Mouse (Mus musculus): ENCODE results near the gene Fkbp2. TPM values are rescaled to one million over a fixed set of nuclear protein-coding genes. Genes with fewer than 3 reads are reported as not detected.

Gene Fkbp2
- polyA plus RNA-seq, 1 experiment from 2014 or later: 131 TPM

DNA sequence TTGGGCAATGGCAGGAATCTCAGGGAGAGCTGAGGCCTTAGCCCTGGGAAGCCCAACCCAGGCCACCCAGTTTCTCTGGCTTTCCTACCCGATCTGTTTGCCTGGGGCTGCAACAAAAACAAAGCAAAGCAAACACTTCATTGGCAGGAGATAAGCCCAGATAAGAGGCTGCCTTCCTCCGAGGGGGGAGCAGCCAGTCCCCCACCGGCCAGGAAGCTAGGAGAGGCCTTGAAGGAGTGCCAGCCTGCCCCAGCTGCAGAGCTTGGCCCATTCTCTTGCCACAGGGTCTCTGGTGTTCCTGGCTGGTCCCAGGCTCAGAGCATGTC, 27.6 kb downstream of the Fkbp2 start:
- Histone ChIP-seq H3K27me3 (ENCODE audit: insufficient read depth, poor library complexity, severe bottlenecking) (no peaks in the 10 kb centered on the region), H3K36me3 (peaks cover 51% of the 10 kb centered on the region), H3K27ac (peak overlapping the region; percentile 90), H3K4me1 (peaks cover 54% of the 10 kb centered on the region), H3K9me3 (no peaks in the 10 kb centered on the region), H3K4me3 (peak overlapping the region; percentile 73)
- 2% methylated on average over 3 of the region's 3 CpGs for WGBS
- DNase-seq (ENCODE audit: low spot score): no peak

DNA sequence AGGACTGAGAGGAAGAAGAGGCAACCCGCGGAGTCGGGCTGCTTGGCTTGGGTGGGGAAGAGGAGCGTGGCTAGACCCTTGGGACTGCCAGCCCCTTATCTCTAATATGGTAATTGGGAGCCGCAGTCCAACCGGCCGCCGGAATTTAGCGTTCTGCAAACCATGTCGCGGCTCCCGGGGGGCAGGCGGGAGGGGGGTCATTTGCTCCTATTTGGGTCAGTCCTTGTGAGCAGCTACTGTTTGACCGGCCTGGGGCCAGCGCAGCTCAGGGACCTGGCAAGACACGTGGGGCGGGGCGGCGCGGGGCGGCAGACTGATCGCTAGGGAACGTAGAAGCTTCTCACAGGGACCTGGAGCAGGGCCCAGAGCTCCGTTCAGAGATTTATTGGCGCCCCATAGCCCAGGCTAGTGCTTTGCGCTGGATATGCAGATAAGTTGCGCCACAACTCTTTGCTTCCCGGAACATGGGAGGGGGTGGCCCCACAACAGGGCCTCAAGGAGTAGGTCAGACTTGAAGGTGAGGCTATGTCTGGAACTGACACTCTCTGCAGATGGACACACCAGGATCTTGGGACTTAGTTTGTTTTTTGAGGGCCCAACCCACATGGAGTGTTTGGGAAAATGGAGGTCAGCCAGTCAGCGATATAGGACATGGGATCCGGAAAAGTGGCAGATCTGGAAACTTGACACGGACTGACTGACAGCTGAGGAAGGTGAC, 28.1 kb downstream of the Fkbp2 start:
- Histone ChIP-seq H3K9me3 (no peaks in the 10 kb centered on the region), H3K4me3 (peak overlapping the region; percentile 73), H3K36me3 (peaks cover 46% of the 10 kb centered on the region), H3K27ac (peak overlapping the region; percentile 90), H3K27me3 (ENCODE audit: insufficient read depth, poor library complexity, severe bottlenecking) (no peaks in the 10 kb centered on the region), H3K4me1 (peaks cover 54% of the 10 kb centered on the region)
- under 1% methylated on average over 31 of the region's 31 CpGs for WGBS
- peak; percentile 86 for DNase-seq (ENCODE audit: low spot score)

DNA sequence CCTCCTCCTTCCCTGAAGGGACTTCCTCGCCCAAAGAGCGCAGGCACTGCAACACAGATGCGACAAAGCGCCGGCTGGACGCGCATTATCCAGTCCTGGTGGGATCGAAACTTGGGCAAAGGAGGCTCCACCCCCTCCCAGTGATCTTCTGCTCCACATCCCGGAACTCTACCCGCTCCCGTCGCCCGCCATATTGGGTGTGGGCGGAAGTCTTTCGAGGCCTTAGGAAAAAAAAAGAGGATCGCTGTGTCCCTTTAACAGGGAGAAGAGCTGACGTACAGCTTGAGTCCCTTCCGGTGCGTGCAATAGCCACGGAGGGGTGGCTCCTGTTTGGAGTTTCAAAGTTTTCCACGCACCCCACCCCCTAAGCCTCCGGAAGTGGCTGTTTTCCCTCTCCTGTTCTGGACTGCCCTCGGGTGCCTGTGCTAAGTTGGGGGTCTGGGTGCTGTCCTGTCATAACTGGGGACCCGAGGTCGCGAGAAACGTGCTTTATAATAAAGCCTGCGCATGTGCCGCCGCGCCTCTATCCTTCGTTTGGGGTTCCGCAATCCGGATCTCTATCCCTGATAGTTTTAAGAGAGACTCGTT, 28.8 kb downstream of the Fkbp2 start:
- DNase-seq (ENCODE audit: low spot score): peak; percentile 96
- H3K36me3 ChIP-seq: peaks cover 42% of the 10 kb centered on the region
- peaks cover 54% of the 10 kb centered on the region for H3K4me1 ChIP-seq
- WGBS: under 1% methylated on average over 35 of the region's 35 CpGs
- peak overlapping the region; percentile 90 for H3K27ac ChIP-seq
- no peaks in the 10 kb centered on the region for H3K9me3 ChIP-seq
- H3K4me3 ChIP-seq: peak overlapping the region; percentile 73
- H3K27me3 ChIP-seq (ENCODE audit: insufficient read depth, poor library complexity, severe bottlenecking): no peaks in the 10 kb centered on the region

DNA sequence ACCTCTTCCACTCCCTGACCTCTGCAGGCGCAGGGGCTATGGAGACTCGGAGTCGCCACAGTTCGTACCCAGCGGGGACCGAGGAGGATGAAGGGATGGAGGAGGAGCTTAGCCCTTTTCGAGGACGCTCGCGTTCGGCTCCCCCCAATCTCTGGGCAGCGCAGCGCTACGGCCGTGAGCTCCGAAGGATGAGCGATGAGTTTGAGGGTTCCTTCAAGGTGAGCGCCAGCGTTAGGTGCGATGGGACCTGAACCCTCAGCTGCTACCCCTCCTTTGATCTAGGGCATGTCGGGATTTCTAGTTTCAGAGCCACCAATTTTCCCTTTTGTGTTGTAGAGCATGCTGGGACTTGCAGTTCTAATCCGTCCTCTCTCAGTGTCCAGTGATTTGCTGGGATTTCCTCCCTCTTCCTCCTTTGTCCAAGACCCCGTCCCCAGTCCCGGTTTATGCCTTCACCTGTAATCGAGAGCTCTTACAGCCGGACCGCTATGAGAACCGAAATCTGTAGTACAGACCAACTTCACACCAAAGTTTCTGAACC, 29.6 kb downstream of the Fkbp2 start:
- WGBS: under 1% methylated on average over 28 of the region's 28 CpGs
- peak; percentile 87 for DNase-seq (ENCODE audit: low spot score)
- H3K4me3 ChIP-seq: peak overlapping the region; percentile 73

DNA sequence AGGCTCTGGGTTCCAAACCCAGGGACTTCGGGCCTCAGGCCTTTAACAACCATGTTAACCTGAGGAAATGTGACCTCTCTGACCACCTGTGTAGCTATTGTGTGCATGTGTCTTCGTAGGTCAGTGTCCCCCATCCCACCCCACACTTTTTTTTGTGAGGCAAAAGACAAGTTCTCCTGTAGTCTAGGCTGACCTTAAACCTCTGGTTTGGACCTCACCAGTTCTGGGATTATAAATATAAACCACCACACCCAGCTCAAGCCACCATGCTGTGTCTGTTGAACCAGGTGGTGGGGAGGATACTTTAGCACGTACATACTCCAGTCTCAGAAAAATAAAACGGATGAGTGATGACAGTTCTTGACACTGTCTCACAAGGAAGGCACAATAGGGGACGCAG, 30.4 kb downstream of the Fkbp2 start:
- peak overlapping the region; percentile 90 for H3K27ac ChIP-seq
- 57% methylated on average over 5 of the region's 5 CpGs for WGBS

More for the DNA sequence above, 29.6 kb downstream of the Fkbp2 start:
- Histone ChIP-seq H3K36me3 (peaks cover 39% of the 10 kb centered on the region), H3K27ac (peak overlapping the region; percentile 90), H3K27me3 (ENCODE audit: insufficient read depth, poor library complexity, severe bottlenecking) (no peaks in the 10 kb centered on the region), H3K4me1 (peaks cover 50% of the 10 kb centered on the region), H3K9me3 (no peaks in the 10 kb centered on the region)

DNA sequence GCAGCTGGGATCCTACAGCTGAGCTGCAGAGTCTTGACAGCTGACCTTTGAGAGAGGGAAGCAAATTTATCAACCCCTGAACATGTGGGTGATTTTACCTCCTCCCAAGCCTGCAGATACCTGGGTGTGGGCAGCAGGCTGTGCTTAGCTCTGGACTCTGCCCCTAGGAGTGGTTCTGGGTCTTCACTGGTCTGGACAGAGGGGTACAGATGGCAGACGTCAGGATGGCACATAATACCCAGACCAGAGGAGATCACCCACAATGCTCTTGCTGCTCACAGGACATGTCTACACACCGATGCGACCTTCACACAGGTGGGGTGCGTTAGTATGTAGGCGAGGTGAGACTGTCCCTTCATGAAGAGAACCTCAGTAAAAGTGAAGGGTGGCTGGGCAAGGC, 30.8 kb downstream of the Fkbp2 start:
- H3K27me3 ChIP-seq (ENCODE audit: insufficient read depth, poor library complexity, severe bottlenecking): no peaks in the 10 kb centered on the region
- WGBS: 87% methylated on average over 5 of the region's 5 CpGs
- DNase-seq (ENCODE audit: low spot score): no peak
- H3K4me1 ChIP-seq: peaks cover 39% of the 10 kb centered on the region
- H3K27ac ChIP-seq: peak overlapping the region; percentile 38; the same call in 1 of the 2 replicates
- H3K36me3 ChIP-seq: peaks cover 36% of the 10 kb centered on the region
- H3K9me3 ChIP-seq: no peaks in the 10 kb centered on the region
- peak overlapping the region; percentile 73; the same call in 1 of the 2 replicates for H3K4me3 ChIP-seq

More for the DNA sequence above, 30.4 kb downstream of the Fkbp2 start:
- peaks cover 43% of the 10 kb centered on the region for H3K4me1 ChIP-seq
- peaks cover 38% of the 10 kb centered on the region for H3K36me3 ChIP-seq
- DNase-seq (ENCODE audit: low spot score): no peak
- no peaks in the 10 kb centered on the region for H3K27me3 ChIP-seq (ENCODE audit: insufficient read depth, poor library complexity, severe bottlenecking)
- no peaks in the 10 kb centered on the region for H3K9me3 ChIP-seq
- peak overlapping the region; percentile 73 for H3K4me3 ChIP-seq

DNA sequence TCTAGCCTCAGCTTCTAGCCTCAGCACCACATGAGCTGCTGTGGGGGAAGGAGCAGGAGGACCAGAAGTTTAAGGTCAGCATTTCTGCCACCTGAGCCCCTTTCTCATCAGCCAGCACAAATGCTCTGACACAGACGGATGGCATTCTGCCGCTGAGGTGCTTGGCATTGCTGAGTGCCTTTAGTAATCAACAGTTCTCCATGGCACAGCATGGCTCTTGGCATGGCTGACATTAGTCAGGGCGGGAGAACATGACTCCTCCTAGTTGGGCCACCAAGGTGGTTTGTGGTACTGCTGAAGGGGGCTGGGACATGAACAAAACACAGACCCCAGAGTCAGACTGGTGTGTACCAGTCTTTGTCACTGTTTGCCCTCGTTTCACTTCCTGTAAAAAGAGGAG, 32.1 kb downstream of the Fkbp2 start:
- DNase-seq (ENCODE audit: low spot score): no peak
- no peaks in the 10 kb centered on the region for H3K27me3 ChIP-seq (ENCODE audit: insufficient read depth, poor library complexity, severe bottlenecking)

DNA sequence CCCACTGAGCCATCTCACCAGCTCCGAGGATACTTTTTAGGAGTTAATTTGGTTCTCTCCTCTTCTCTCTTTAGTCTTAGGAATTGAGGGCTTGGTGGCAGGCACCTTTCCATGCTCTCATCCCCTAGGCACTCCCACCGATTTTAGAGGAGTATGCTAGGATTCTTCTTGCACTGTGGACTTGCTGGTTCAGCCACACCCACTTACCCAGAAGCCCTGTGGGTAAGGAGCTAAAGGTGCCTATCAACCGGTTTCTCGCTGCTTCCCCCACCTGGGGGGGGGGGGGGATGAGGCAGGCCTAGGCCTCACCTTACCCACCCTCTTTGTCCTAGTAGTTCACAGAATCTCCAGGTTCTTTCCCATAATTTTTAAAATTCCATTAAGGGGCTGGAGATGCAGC, 32.6 kb downstream of the Fkbp2 start:
- Histone ChIP-seq H3K4me3 (no peak overlapping the region), H3K36me3 (peaks cover 29% of the 10 kb centered on the region), H3K4me1 (peaks cover 27% of the 10 kb centered on the region), H3K9me3 (no peaks in the 10 kb centered on the region), H3K27ac (no peak overlapping the region), H3K27me3 (ENCODE audit: insufficient read depth, poor library complexity, severe bottlenecking) (no peaks in the 10 kb centered on the region)
- WGBS: 50% methylated on average over 4 of the region's 4 CpGs
- no peak for DNase-seq (ENCODE audit: low spot score)

More for the DNA sequence above, 32.1 kb downstream of the Fkbp2 start:
- Histone ChIP-seq H3K9me3 (no peaks in the 10 kb centered on the region), H3K4me3 (no peak overlapping the region), H3K36me3 (peaks cover 29% of the 10 kb centered on the region), H3K27ac (no peak overlapping the region), H3K4me1 (peaks cover 27% of the 10 kb centered on the region)
- 76% methylated on average over 4 of the region's 4 CpGs for WGBS

DNA sequence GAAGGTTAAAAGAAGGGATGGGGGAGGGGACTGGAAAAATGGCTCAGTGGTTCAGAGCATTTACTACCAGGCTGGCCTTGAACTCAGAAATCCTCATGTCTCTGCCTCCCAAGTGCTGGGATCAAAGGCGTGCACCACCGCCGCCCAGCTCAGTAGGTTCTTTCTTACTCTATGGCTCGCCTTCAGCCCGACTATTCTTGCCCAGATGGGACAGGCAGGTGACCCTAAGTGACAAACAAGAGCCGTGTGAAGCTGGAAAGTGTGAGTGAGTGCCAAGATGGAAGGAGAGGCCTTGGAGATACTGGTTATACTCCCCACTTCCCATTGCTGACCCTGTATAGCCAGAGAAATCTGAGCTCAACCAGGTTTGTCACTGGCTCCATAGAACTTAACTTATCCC, 36.6 kb downstream of the Fkbp2 start:
- Histone ChIP-seq H3K4me3 (no peak overlapping the region), H3K9me3 (no peaks in the 10 kb centered on the region), H3K4me1 (peaks cover 34% of the 10 kb centered on the region), H3K36me3 (peaks cover 20% of the 10 kb centered on the region), H3K27me3 (ENCODE audit: insufficient read depth, poor library complexity, severe bottlenecking) (peaks cover 17% of the 10 kb centered on the region; the same call in 1 of the 2 replicates), H3K27ac (no peak overlapping the region)
- WGBS: 91% methylated on average over 6 of the region's 6 CpGs
- DNase-seq (ENCODE audit: low spot score): no peak

DNA sequence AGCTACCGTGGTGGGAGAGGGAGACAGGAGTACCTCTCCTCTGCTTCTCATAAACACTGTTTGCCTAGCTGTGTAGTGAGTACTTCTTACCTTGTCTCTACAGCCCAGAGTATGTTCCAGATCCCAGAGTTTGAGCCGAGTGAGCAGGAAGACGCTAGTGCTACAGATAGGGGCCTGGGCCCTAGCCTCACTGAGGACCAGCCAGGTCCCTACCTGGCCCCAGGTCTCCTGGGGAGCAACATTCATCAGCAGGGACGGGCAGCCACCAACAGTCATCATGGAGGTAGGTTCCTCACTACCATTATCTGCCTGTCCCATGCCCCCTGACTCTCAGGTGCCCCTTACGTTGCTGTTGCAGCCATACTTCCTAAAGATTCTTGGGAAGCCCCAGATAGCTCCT, 37.5 kb downstream of the Fkbp2 start:
- Histone ChIP-seq H3K4me1 (peaks cover 38% of the 10 kb centered on the region), H3K27ac (peak overlapping the region; percentile 96), H3K27me3 (ENCODE audit: insufficient read depth, poor library complexity, severe bottlenecking) (peaks cover 25% of the 10 kb centered on the region), H3K9me3 (no peaks in the 10 kb centered on the region), H3K36me3 (peaks cover 16% of the 10 kb centered on the region), H3K4me3 (peak overlapping the region; percentile 88)
- WGBS: 33% methylated on average over 5 of the region's 5 CpGs
- no peak for DNase-seq (ENCODE audit: low spot score)

DNA sequence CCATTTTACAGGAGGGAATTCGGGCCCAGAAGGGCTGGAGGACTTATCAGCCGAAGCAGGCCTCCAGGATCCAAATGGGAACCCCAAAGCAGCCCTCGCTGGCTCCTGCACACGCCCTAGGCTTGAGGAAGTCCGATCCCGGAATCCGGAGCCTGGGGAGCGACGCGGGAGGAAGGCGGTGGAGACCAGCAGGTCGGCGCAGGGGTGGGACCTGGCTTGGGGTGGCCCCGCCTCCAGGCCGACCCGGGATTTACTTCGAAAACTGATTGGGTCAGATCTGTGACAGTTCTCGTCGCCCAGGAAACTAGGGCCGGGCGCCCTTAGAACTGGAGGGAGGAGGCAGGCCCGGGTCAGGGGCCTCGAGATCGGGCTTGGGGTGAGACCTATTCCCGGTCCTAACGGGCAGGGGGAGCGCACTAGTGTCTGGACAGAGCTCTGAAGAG, 38.0 kb downstream of the Fkbp2 start, which contains the start of gene Gpr137:
TSS of gene Gpr137 (minus strand) at position 232 of the 443 bp plus-strand sequence.
- Histone ChIP-seq H3K4me3 (peak within 1 kb of the TSS; percentile 88), H3K9me3 (no peaks in the 10 kb centered on the region), H3K27me3 (ENCODE audit: insufficient read depth, poor library complexity, severe bottlenecking) (peaks cover 28% of the 10 kb centered on the region), H3K27ac (peak within 1 kb of the TSS; percentile 96), H3K36me3 (peaks cover 16% of the 10 kb centered on the region), H3K4me1 (peaks cover 39% of the 10 kb centered on the region)
- 0% methylated on average over 27 of the region's 27 CpGs for WGBS
- peak; percentile 98 for DNase-seq (ENCODE audit: low spot score)

DNA sequence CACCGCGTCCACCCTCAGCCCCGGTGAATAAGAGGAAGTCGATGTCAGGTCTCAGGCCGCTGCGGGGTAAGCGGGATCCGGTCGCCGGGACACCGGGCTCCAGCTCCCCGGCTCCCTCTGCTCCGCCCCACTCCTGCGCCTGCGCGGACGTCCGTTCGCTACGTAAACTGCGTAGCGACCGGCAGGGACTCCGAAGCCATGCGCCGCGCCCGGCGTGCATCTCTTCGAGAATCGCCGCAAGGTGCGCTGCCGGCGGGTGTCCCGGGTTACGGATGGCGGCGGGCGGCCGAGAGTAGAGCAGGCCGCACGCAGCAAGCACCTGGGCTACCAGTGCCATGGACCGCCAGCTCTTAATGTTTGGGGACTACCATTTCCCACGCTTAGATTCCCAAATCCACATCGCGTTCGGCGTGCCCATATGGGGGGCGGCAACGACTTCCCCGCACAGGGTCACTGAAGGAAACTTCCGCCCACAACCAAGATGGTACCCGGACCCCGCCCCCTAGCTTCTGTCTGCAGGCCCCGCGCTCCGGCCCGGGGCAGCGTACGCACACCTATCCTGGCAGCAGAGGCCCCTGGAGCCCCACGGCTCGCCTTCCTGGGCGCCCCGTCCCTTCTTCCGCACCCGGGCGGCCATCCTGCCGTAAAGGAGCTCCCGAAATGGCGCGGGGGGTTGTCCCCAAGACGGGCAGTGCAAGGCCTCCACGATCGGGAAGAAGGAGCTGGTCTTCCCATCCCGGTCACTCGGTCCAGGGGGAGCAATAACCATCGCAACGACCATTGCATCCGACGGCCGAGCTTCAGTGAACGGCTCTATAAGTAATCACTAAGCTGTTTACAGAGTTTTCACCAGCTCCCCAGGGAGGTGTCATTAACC, 38.7 kb downstream of the Fkbp2 start, which contains the start of gene Bad:
TSS of gene Bad (plus strand) at position 490 of the 877 bp plus-strand sequence.
- Histone ChIP-seq H3K4me3 (peak within 1 kb of the TSS; percentile 88), H3K27me3 (ENCODE audit: insufficient read depth, poor library complexity, severe bottlenecking) (peaks cover 28% of the 10 kb centered on the region), H3K27ac (peak within 1 kb of the TSS; percentile 96), H3K4me1 (peaks cover 39% of the 10 kb centered on the region), H3K36me3 (peaks cover 13% of the 10 kb centered on the region), H3K9me3 (no peaks in the 10 kb centered on the region)
- DNase-seq (ENCODE audit: low spot score): peak; percentile 95
- WGBS: under 1% methylated on average over 83 of the region's 83 CpGs
